ENCODE assay signal across 8 mouse cellular contexts in genomic region chr10:79781139-79781538, GRCm38 (mm10). TPM values are rescaled to one million over a fixed set of nuclear protein-coding genes. Genes with fewer than 3 reads are reported as not detected.
A peak's percentile ranks its signal among the peaks of the same experiment; 100 is the strongest.
DNase-seq lines count a peak whose midpoint lies in the region; ATAC-seq lines count a peak whose summit lies in the region.

No protein-coding gene starts in this region.

- peak overlapping the region; percentile 80 for H3K4me2 ChIP-seq in limb, embryonic 15.5 days
- peak overlapping the region; percentile 87 for H3K4me2 ChIP-seq in stomach, embryonic 15.5 days

- H3K27me3 ChIP-seq in erythroblast, embryonic 14.5 days (ENCODE audit: control insufficient read depth) = peaks cover 58% of the 10 kb centered on the region
- peaks cover 34% of the 10 kb centered on the region for H3K27me3 ChIP-seq in limb, embryonic 15.5 days
- no peaks in the 10 kb centered on the region for H3K27me3 ChIP-seq in stomach, embryonic 15.5 days (replicated peaks)

- H3K36me3 ChIP-seq in erythroblast, embryonic 14.5 days (ENCODE audit: control insufficient read depth) = no peaks in the 10 kb centered on the region
- H3K36me3 ChIP-seq in limb, embryonic 15.5 days = no peaks in the 10 kb centered on the region
- H3K36me3 ChIP-seq in stomach, embryonic 15.5 days = no peaks in the 10 kb centered on the region

- 28% methylated on average over 21 of the region's 21 CpGs for WGBS in limb, embryonic 15.5 days
- WGBS in stomach, embryonic 15.5 days = 27% methylated on average over 21 of the region's 21 CpGs

- ATAC-seq in erythroblast, adult 5-6 weeks (replicated peaks; ENCODE audit: low FRiP score, poor library complexity, severe bottlenecking) = no peak
- no peak for ATAC-seq in limb, embryonic 15.5 days (ENCODE audit: insufficient number of reproducible peaks, low FRiP score, low TSS enrichment, low read depth)
- no peak for ATAC-seq in stomach, embryonic 15.5 days (ENCODE audit: insufficient read depth, low FRiP score, low read depth)

- peaks cover 5% of the 10 kb centered on the region; the same call in 1 of the 2 replicates for H3K9me3 ChIP-seq in erythroblast, embryonic 14.5 days (ENCODE audit: control insufficient read depth, low read length)
- no peaks in the 10 kb centered on the region for H3K9me3 ChIP-seq in limb, embryonic 15.5 days
- H3K9me3 ChIP-seq in stomach, embryonic 15.5 days = no peaks in the 10 kb centered on the region

- H3K4me1 ChIP-seq in erythroblast, embryonic 14.5 days (ENCODE audit: control insufficient read depth) = peaks cover 27% of the 10 kb centered on the region
- peaks cover 47% of the 10 kb centered on the region for H3K4me1 ChIP-seq in limb, embryonic 15.5 days
- H3K4me1 ChIP-seq in stomach, embryonic 15.5 days = peaks cover 41% of the 10 kb centered on the region

- H3K9ac ChIP-seq in limb, embryonic 15.5 days = no peak overlapping the region
- H3K9ac ChIP-seq in stomach, embryonic 15.5 days = no peak overlapping the region

- H3K4me3 ChIP-seq in erythroblast, embryonic 14.5 days (replicated peaks) = peak overlapping the region; percentile 54
- H3K4me3 ChIP-seq in limb, embryonic 15.5 days = peak overlapping the region; percentile 43
- peak overlapping the region; percentile 50 for H3K4me3 ChIP-seq in stomach, embryonic 15.5 days (replicated peaks)

- H3K27ac ChIP-seq in limb, embryonic 15.5 days = peak overlapping the region; percentile 43; the same call in 1 of the 2 replicates
- peak overlapping the region; percentile 74 for H3K27ac ChIP-seq in stomach, embryonic 15.5 days

- DNase-seq in right cerebral cortex, postnatal 10 days (ENCODE audit: low spot score in 2 of 2) = peak; percentile 51 to 73
- no peak for DNase-seq in right cerebral cortex, postnatal 14 days
- DNase-seq in spleen, adult 12 weeks (ENCODE audit: low spot score) = no peak
- no peak for DNase-seq in layer of hippocampus, adult 8-10 months (ENCODE audit: low spot score in 2 of 2)

RNA-seq across cellular contexts. Expression of gene Fstl3, which starts 4.1 kb away (rescaled TPM):
- 0.02 and 0.04 TPM in 2 replicates for polyA plus RNA-seq in erythroblast, embryonic 14.5 days (2012)
- 1.7 and 5.8 TPM in 2 replicates for total RNA-seq in erythroblast, adult 5-6 weeks (2015; ENCODE audit: low replicate concordance)
- total RNA-seq in erythroblast, adult 5-6 weeks (2017; ENCODE audit: low replicate concordance) = not detected in 2 replicates
- polyA plus RNA-seq in limb, embryonic 15.5 days (2015; fragmentation: Nextera tagmentation; extraction: Ambion mirVana) = 21.2 and 22.2 TPM in 2 replicates
- 14.8 and 15.5 TPM in 2 replicates for polyA plus RNA-seq in stomach, embryonic 15.5 days (2015; fragmentation: Nextera tagmentation; extraction: Ambion mirVana)
- total RNA-seq in layer of hippocampus, adult 8-10 months (2022) = 1 to 10 TPM; 2.2 to 2.9 (median 2.4) TPM

RNA-seq across cellular contexts. Expression of gene Prss57, which starts 9.6 kb away (rescaled TPM):
- polyA plus RNA-seq in erythroblast, embryonic 14.5 days (2012) = 0.02 TPM in 1 of 2 replicates, not detected in the other
- 30.5 and 45.0 TPM in 2 replicates for total RNA-seq in erythroblast, adult 5-6 weeks (2015; ENCODE audit: low replicate concordance)
- total RNA-seq in erythroblast, adult 5-6 weeks (2017; ENCODE audit: low replicate concordance) = 6.8 and 14.3 TPM in 2 replicates
- polyA plus RNA-seq in limb, embryonic 15.5 days (2015; fragmentation: Nextera tagmentation; extraction: Ambion mirVana) = 0.10 and 0.12 TPM in 2 replicates
- polyA plus RNA-seq in stomach, embryonic 15.5 days (2015; fragmentation: Nextera tagmentation; extraction: Ambion mirVana) = 0.23 and 0.31 TPM in 2 replicates
- total RNA-seq in layer of hippocampus, adult 8-10 months (2022) = under 1 TPM in 3 of 4 experiments, not detected in 1; 0.43 to 0.83 (median 0.50) TPM

RNA-seq across cellular contexts. Expression of gene Palm, which starts 12.2 kb away (rescaled TPM):
- 0.34 and 0.52 TPM in 2 replicates for polyA plus RNA-seq in erythroblast, embryonic 14.5 days (2012)
- 9.4 and 12.5 TPM in 2 replicates for total RNA-seq in erythroblast, adult 5-6 weeks (2015; ENCODE audit: low replicate concordance)
- 4.5 and 10.0 TPM in 2 replicates for total RNA-seq in erythroblast, adult 5-6 weeks (2017; ENCODE audit: low replicate concordance)
- 79.9 and 84.8 TPM in 2 replicates for polyA plus RNA-seq in limb, embryonic 15.5 days (2015; fragmentation: Nextera tagmentation; extraction: Ambion mirVana)
- 53.3 and 54.1 TPM in 2 replicates for polyA plus RNA-seq in stomach, embryonic 15.5 days (2015; fragmentation: Nextera tagmentation; extraction: Ambion mirVana)
- 100 to 1,000 TPM; 244 to 264 (median 260) TPM for total RNA-seq in layer of hippocampus, adult 8-10 months (2022)

RNA-seq across cellular contexts. Expression of gene Rnf126, which starts 14.4 kb away (rescaled TPM):
- polyA plus RNA-seq in erythroblast, embryonic 14.5 days (2012) = 35.3 and 45.1 TPM in 2 replicates
- total RNA-seq in erythroblast, adult 5-6 weeks (2015; ENCODE audit: low replicate concordance) = 11.3 and 12.1 TPM in 2 replicates
- total RNA-seq in erythroblast, adult 5-6 weeks (2017; ENCODE audit: low replicate concordance) = 2.6 and 10.7 TPM in 2 replicates
- 93.2 and 104 TPM in 2 replicates for polyA plus RNA-seq in limb, embryonic 15.5 days (2015; fragmentation: Nextera tagmentation; extraction: Ambion mirVana)
- polyA plus RNA-seq in stomach, embryonic 15.5 days (2015; fragmentation: Nextera tagmentation; extraction: Ambion mirVana) = 87.8 and 88.1 TPM in 2 replicates
- 10 to 100 TPM; 72.4 to 82.9 (median 75.8) TPM for total RNA-seq in layer of hippocampus, adult 8-10 months (2022)

RNA-seq across cellular contexts. Expression of gene Fgf22, which starts 26.3 kb away (rescaled TPM):
- not detected in 2 replicates for polyA plus RNA-seq in erythroblast, embryonic 14.5 days (2012)
- total RNA-seq in erythroblast, adult 5-6 weeks (2015; ENCODE audit: low replicate concordance) = not detected in 2 replicates
- total RNA-seq in erythroblast, adult 5-6 weeks (2017; ENCODE audit: low replicate concordance) = 0.26 TPM in 1 of 2 replicates, not detected in the other
- polyA plus RNA-seq in limb, embryonic 15.5 days (2015; fragmentation: Nextera tagmentation; extraction: Ambion mirVana) = 0.95 and 2.2 TPM in 2 replicates
- polyA plus RNA-seq in stomach, embryonic 15.5 days (2015; fragmentation: Nextera tagmentation; extraction: Ambion mirVana) = 0.31 and 0.36 TPM in 2 replicates
- total RNA-seq in layer of hippocampus, adult 8-10 months (2022) = 1 to 10 TPM; 1.7 to 4.6 (median 2.4) TPM

Comparison
In these comparisons a context has a peak if more than half of its experiments do, and no peak if none do; other contexts are left out.
1. DNase-seq: peak in right cerebral cortex, postnatal 10 days (2 of 2); none in right cerebral cortex, postnatal 14 days (single experiment), spleen, adult 12 weeks (single experiment) and layer of hippocampus, adult 8-10 months (0 of 2).
2. RNA of gene Fstl3, which starts 4.1 kb away (polyA plus RNA-seq): 21.2 to 22.2 TPM in limb, embryonic 15.5 days and 14.8 to 15.5 TPM in stomach, embryonic 15.5 days; 0.02 to 0.04 TPM in erythroblast, embryonic 14.5 days; every median in the first group is over 10 times any median in the second.
3. RNA of gene Palm, which starts 12.2 kb away (polyA plus RNA-seq): 79.9 to 84.8 TPM in limb, embryonic 15.5 days and 53.3 to 54.1 TPM in stomach, embryonic 15.5 days; 0.34 to 0.52 TPM in erythroblast, embryonic 14.5 days; every median in the first group is over 10 times any median in the second.
4. Peak in every context shown above with its lines, with median percentiles within 50 percentile points of each other: H3K4me3 ChIP-seq.